Mouse (Mus musculus) heart, embryonic 12.5 days (tissue): ENCODE results near the gene Slc2a1. TPM values are rescaled to one million over a fixed set of nuclear protein-coding genes. Genes with fewer than 3 reads are reported as not detected.

Experiments used
- ATAC-seq: fragments of 200-750 bp; cut with Nextera tagmentation; 2 replicates; pipeline ENCODE4 v1.8.0; 2017; ENCODE audit warnings: moderate TSS enrichment, moderate library complexity; ENCODE audit not compliant: insufficient number of reproducible peaks, low FRiP score
- H3K27ac ChIP-seq: fragments of 300-500 bp; sonication (generic); 2 replicates; pipeline ENCODE4 v1.5.1; 2016; ENCODE audit warnings: mild to moderate bottlenecking, moderate library complexity; ENCODE audit not compliant: poor library complexity, severe bottlenecking
- H3K27me3 ChIP-seq: fragments of 300-500 bp; sonication (generic); replicated peaks from 2 replicates; pipeline ENCODE4 v1.6.1; 2016; ENCODE audit warnings: mild to moderate bottlenecking, moderate library complexity
- H3K36me3 ChIP-seq: fragments of 300-500 bp; sonication (generic); 2 replicates; pipeline ENCODE4 v1.6.1; 2016; ENCODE audit warnings: mild to moderate bottlenecking, moderate library complexity
- H3K4me1 ChIP-seq: fragments of 300-500 bp; sonication (generic); replicated peaks from 2 replicates; pipeline ENCODE4 v1.6.1; 2016; ENCODE audit warnings: mild to moderate bottlenecking
- H3K4me2 ChIP-seq: fragments of 300-500 bp; sonication (generic); 2 replicates; pipeline ENCODE4 v1.6.1; 2016; ENCODE audit warnings: mild to moderate bottlenecking, moderate library complexity
- H3K4me3 ChIP-seq: fragments of 300-500 bp; sonication (generic); 2 replicates; pipeline ENCODE4 v1.5.1; 2016; ENCODE audit warnings: mild to moderate bottlenecking
- H3K9ac ChIP-seq: fragments of 300-500 bp; sonication (generic); 2 replicates; pipeline ENCODE4 v1.6.1; 2016; ENCODE audit warnings: mild to moderate bottlenecking, moderate library complexity
- H3K9me3 ChIP-seq: fragments of 300-500 bp; sonication (generic); replicated peaks from 2 replicates; pipeline ENCODE4 v1.6.1; 2016; ENCODE audit warnings: mild to moderate bottlenecking, moderate library complexity
- WGBS: fragments of 180-500 bp; shearing (Covaris S2); methylation state at CpG from one replicate; pipeline ENCODE4 v1.1.7; 2016; 5-methylcytosine and 5-hydroxymethylcytosine counted together
- polyA plus RNA-seq: library from polyadenylated mRNA; unstranded; fragments of >200 nt; fragmentation: Nextera tagmentation; extraction: Ambion mirVana; gene quantifications from 2 replicates; pipeline ENCODE4 v1.2.1, GENCODE M21; 2016

Slc2a1 gene
- polyA plus RNA-seq, 1 experiment from 2014 or later: 330 TPM

- no peak for ATAC-seq
- Histone ChIP-seq H3K27me3 (peaks cover 7% of the 10 kb centered on the region; the same call in 1 of the 2 replicates), H3K9me3 (no peaks in the 10 kb centered on the region), H3K36me3 (no peaks in the 10 kb centered on the region), H3K9ac (no peak overlapping the region), H3K27ac (no peak overlapping the region), H3K4me1 (peaks cover 67% of the 10 kb centered on the region), H3K4me2 (no peak overlapping the region), H3K4me3 (no peak overlapping the region)
- 32% methylated on average over 6 of the region's 6 CpGs for WGBS
These were observed 33.9 kb upstream of the Slc2a1 start for GRCm38 (mm10) chr4:119074596-119074995.

- no peak overlapping the region for H3K27ac ChIP-seq
- peaks cover 61% of the 10 kb centered on the region for H3K4me1 ChIP-seq
- no peak overlapping the region for H3K9ac ChIP-seq
- H3K27me3 ChIP-seq: peaks cover 7% of the 10 kb centered on the region; the same call in 1 of the 2 replicates
- ATAC-seq: no peak
- no peak overlapping the region for H3K4me3 ChIP-seq
- no peak overlapping the region for H3K4me2 ChIP-seq
- no peaks in the 10 kb centered on the region for H3K36me3 ChIP-seq
- 61% methylated on average over 7 of the region's 7 CpGs for WGBS
- no peaks in the 10 kb centered on the region for H3K9me3 ChIP-seq
These were observed 33.2 kb upstream of the Slc2a1 start for GRCm38 (mm10) chr4:119075273-119075672.

GRCm38 (mm10) chr4:119076336-119076735 lies 32.2 kb upstream of the Slc2a1 start:
- Histone ChIP-seq H3K4me3 (no peak overlapping the region), H3K4me2 (peak overlapping the region; percentile 17; the same call in 1 of the 2 replicates), H3K27me3 (peaks cover 7% of the 10 kb centered on the region; the same call in 1 of the 2 replicates), H3K36me3 (no peaks in the 10 kb centered on the region), H3K9ac (no peak overlapping the region; the same call in 1 of the 2 replicates), H3K9me3 (no peaks in the 10 kb centered on the region), H3K4me1 (peaks cover 51% of the 10 kb centered on the region), H3K27ac (peak overlapping the region; percentile 26; the same call in 1 of the 2 replicates)
- WGBS: 39% methylated on average over 11 of the region's 11 CpGs
- no peak for ATAC-seq

- 23% methylated on average over 13 of the region's 13 CpGs for WGBS
- H3K9ac ChIP-seq: 0 out of 2 replicates have a peak overlapping the region, but pooled peaks have one; percentile 27
- H3K4me3 ChIP-seq: no peak overlapping the region
- H3K4me2 ChIP-seq: 0 out of 2 replicates have a peak overlapping the region, but pooled peaks have one; percentile 3
- H3K36me3 ChIP-seq: no peaks in the 10 kb centered on the region
- no peaks in the 10 kb centered on the region for H3K9me3 ChIP-seq
- no peak; the same call in 1 of the 2 replicates for ATAC-seq
- H3K27me3 ChIP-seq: peaks cover 7% of the 10 kb centered on the region; the same call in 1 of the 2 replicates
- H3K27ac ChIP-seq: peak overlapping the region; percentile 56
- H3K4me1 ChIP-seq: peaks cover 43% of the 10 kb centered on the region
These were observed 31.3 kb upstream of the Slc2a1 start for GRCm38 (mm10) chr4:119077084-119077682.

GRCm38 (mm10) chr4:119079928-119080327 lies 28.6 kb upstream of the Slc2a1 start:
- 93% methylated on average over 6 of the region's 6 CpGs for WGBS
- Histone ChIP-seq H3K27ac (no peak overlapping the region), H3K9ac (no peak overlapping the region), H3K4me3 (no peak overlapping the region), H3K4me1 (peaks cover 29% of the 10 kb centered on the region), H3K9me3 (no peaks in the 10 kb centered on the region), H3K27me3 (no peaks in the 10 kb centered on the region), H3K36me3 (no peaks in the 10 kb centered on the region), H3K4me2 (no peak overlapping the region)
- ATAC-seq: no peak

- WGBS: 30% methylated on average over 3 of the region's 3 CpGs
- Histone ChIP-seq H3K4me2 (no peak overlapping the region), H3K9me3 (no peaks in the 10 kb centered on the region), H3K27ac (no peak overlapping the region), H3K4me3 (no peak overlapping the region), H3K4me1 (peaks cover 7% of the 10 kb centered on the region), H3K27me3 (no peaks in the 10 kb centered on the region), H3K36me3 (no peaks in the 10 kb centered on the region), H3K9ac (no peak overlapping the region)
- ATAC-seq: no peak
These were observed 25.7 kb upstream of the Slc2a1 start for GRCm38 (mm10) chr4:119082740-119083231.

- no peak overlapping the region for H3K4me3 ChIP-seq
- H3K9ac ChIP-seq: no peak overlapping the region
- 0 out of 2 replicates have a peak overlapping the region, but pooled peaks have one; percentile 9 for H3K27ac ChIP-seq
- H3K4me1 ChIP-seq: no peaks in the 10 kb centered on the region
- no peaks in the 10 kb centered on the region for H3K36me3 ChIP-seq
- no peak for ATAC-seq
- no peaks in the 10 kb centered on the region for H3K27me3 ChIP-seq
- WGBS: 49% methylated on average over 2 of the region's 2 CpGs
- H3K4me2 ChIP-seq: no peak overlapping the region
- H3K9me3 ChIP-seq: no peaks in the 10 kb centered on the region
These were observed 20.1 kb upstream of the Slc2a1 start for GRCm38 (mm10) chr4:119088424-119088823.

GRCm38 (mm10) chr4:119093890-119094289 lies 14.6 kb upstream of the Slc2a1 start:
- no peak overlapping the region for H3K27ac ChIP-seq
- H3K9me3 ChIP-seq: no peaks in the 10 kb centered on the region
- no peak overlapping the region for H3K9ac ChIP-seq
- peaks cover 23% of the 10 kb centered on the region for H3K4me1 ChIP-seq
- H3K4me3 ChIP-seq: no peak overlapping the region
- ATAC-seq: no peak
- H3K36me3 ChIP-seq: no peaks in the 10 kb centered on the region
- 0 out of 2 replicates have a peak, but pooled peaks cover 2% of the 10 kb centered on the region for H3K27me3 ChIP-seq
- 70% methylated on average over 7 of the region's 7 CpGs for WGBS
- no peak overlapping the region for H3K4me2 ChIP-seq

GRCm38 (mm10) chr4:119094987-119095386 lies 13.5 kb upstream of the Slc2a1 start:
- Histone ChIP-seq H3K9me3 (no peaks in the 10 kb centered on the region), H3K4me2 (no peak overlapping the region), H3K4me3 (no peak overlapping the region), H3K27me3 (0 out of 2 replicates have a peak, but pooled peaks cover 2% of the 10 kb centered on the region), H3K36me3 (no peaks in the 10 kb centered on the region), H3K9ac (no peak overlapping the region), H3K27ac (no peak overlapping the region), H3K4me1 (peaks cover 23% of the 10 kb centered on the region)
- no peak for ATAC-seq
- WGBS: 32% methylated on average over 4 of the region's 4 CpGs

GRCm38 (mm10) chr4:119096401-119096800 lies 12.1 kb upstream of the Slc2a1 start:
- H3K4me2 ChIP-seq: no peak overlapping the region
- H3K27me3 ChIP-seq: 0 out of 2 replicates have a peak, but pooled peaks cover 2% of the 10 kb centered on the region
- no peak for ATAC-seq
- H3K27ac ChIP-seq: no peak overlapping the region
- 0 out of 2 replicates have a peak overlapping the region, but pooled peaks have one; percentile 17 for H3K9ac ChIP-seq
- H3K9me3 ChIP-seq: no peaks in the 10 kb centered on the region
- H3K4me1 ChIP-seq: peaks cover 23% of the 10 kb centered on the region
- 49% methylated on average over 3 of the region's 3 CpGs for WGBS
- no peaks in the 10 kb centered on the region for H3K36me3 ChIP-seq
- H3K4me3 ChIP-seq: no peak overlapping the region

GRCm38 (mm10) chr4:119097421-119097820 lies 11.1 kb upstream of the Slc2a1 start:
- Histone ChIP-seq H3K4me1 (peaks cover 27% of the 10 kb centered on the region), H3K27me3 (0 out of 2 replicates have a peak, but pooled peaks cover 2% of the 10 kb centered on the region), H3K36me3 (no peaks in the 10 kb centered on the region), H3K4me2 (no peak overlapping the region), H3K9me3 (no peaks in the 10 kb centered on the region), H3K27ac (no peak overlapping the region), H3K4me3 (no peak overlapping the region), H3K9ac (no peak overlapping the region)
- 82% methylated on average over 4 of the region's 4 CpGs for WGBS
- ATAC-seq: no peak
